In the genomic region with DNA sequence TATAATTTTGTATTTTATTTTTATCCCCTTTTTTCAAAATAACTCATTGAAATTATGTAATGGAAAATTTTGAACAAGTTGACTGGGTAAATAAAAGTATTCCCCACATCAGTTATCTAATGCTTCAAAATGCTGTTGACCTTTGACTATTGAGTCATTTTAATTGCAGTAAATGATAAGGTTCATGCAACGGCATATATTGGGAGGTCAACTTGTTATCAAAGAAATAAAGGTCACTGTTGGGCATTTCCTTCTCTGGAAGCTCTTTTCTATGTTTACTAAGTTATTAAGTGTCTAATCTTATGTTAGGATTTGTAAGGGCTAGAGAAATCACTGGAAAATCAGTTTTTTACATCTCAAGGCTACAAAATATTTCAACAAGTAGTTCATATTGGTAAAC, we compare ENCODE assay signal across 50 mouse cellular contexts. TPM values are rescaled to one million over a fixed set of nuclear protein-coding genes. Genes with fewer than 3 reads are reported as not detected.
"Had no signal": no experiment of that assay in that cellular context is flagged by ENCODE, and none has a peak within 500 bp of the region (broad histone marks: within the 10 kb centered on the region; RNA-seq: fewer than 3 reads in every experiment).

No protein-coding gene starts in this region.

- DNase-seq: heart, adult 2 months; heart, postnatal 10 days; heart, postnatal 14 days; heart, postnatal 36 days; heart, postnatal 4 days; kidney, adult 11 months; kidney, adult 18-20 months; kidney, adult 2 months; kidney, adult 8-10 months; kidney, adult 9 months; kidney, postnatal 10 days; kidney, postnatal 14 days; kidney, postnatal 25 days; kidney, postnatal 36 days; kidney, postnatal 4 days; layer of hippocampus, adult 9-11 months; layer of hippocampus, postnatal 36 days had no signal

- H3K4me1 ChIP-seq: heart, embryonic 10.5 days; heart, embryonic 12.5 days; heart, embryonic 13.5 days; heart, embryonic 15.5 days; hindbrain, embryonic 10.5 days; hindbrain, embryonic 12.5 days; hindbrain, embryonic 13.5 days; hindbrain, embryonic 15.5 days; kidney, embryonic 15.5 days had no signal

- H3K36me3 ChIP-seq: heart, embryonic 10.5 days; heart, embryonic 12.5 days; heart, embryonic 13.5 days; heart, embryonic 15.5 days; hindbrain, embryonic 10.5 days; hindbrain, embryonic 12.5 days; hindbrain, embryonic 13.5 days; hindbrain, embryonic 15.5 days; kidney, embryonic 15.5 days had no signal

- H3K9ac ChIP-seq: heart, embryonic 12.5 days; heart, embryonic 13.5 days; heart, embryonic 15.5 days; hindbrain, embryonic 12.5 days; hindbrain, embryonic 13.5 days; hindbrain, embryonic 14.5 days; hindbrain, embryonic 15.5 days; kidney, embryonic 15.5 days had no signal

- ATAC-seq: hindbrain, embryonic 16.5 days; hindbrain, postnatal 0 days; inflammation-experienced regulatory T-cells, adult 6 months had no signal

- H3K27me3 ChIP-seq: heart, embryonic 12.5 days; heart, embryonic 13.5 days; heart, embryonic 15.5 days; hindbrain, embryonic 12.5 days; hindbrain, embryonic 13.5 days; hindbrain, embryonic 15.5 days; kidney, embryonic 15.5 days had no signal

- H3K9me3 ChIP-seq: heart, embryonic 10.5 days; heart, embryonic 12.5 days; heart, embryonic 13.5 days; heart, embryonic 15.5 days; hindbrain, embryonic 10.5 days; hindbrain, embryonic 12.5 days; hindbrain, embryonic 13.5 days; hindbrain, embryonic 15.5 days; kidney, embryonic 15.5 days had no signal

- H3K27ac ChIP-seq: heart, adult 2 months; heart, embryonic 10.5 days; heart, embryonic 13.5 days; heart, embryonic 15.5 days; hindbrain, embryonic 10.5 days; hindbrain, embryonic 12.5 days; hindbrain, embryonic 13.5 days; hindbrain, embryonic 14.5 days; hindbrain, embryonic 15.5 days; hindbrain, postnatal 0 days; kidney, embryonic 15.5 days; kidney, postnatal 0 days; layer of hippocampus, adult 2 months had no signal

- H3K4me3 ChIP-seq: heart, adult 2 months; heart, embryonic 10.5 days; heart, embryonic 12.5 days; heart, embryonic 13.5 days; heart, embryonic 15.5 days; hindbrain, embryonic 10.5 days; hindbrain, embryonic 12.5 days; hindbrain, embryonic 13.5 days; hindbrain, embryonic 15.5 days; kidney, embryonic 15.5 days; layer of hippocampus, adult 2 months had no signal

- H3K4me2 ChIP-seq: heart, embryonic 11.5 days; heart, embryonic 12.5 days; heart, embryonic 13.5 days; heart, embryonic 15.5 days; hindbrain, embryonic 12.5 days; hindbrain, embryonic 13.5 days; hindbrain, embryonic 14.5 days; hindbrain, embryonic 15.5 days; kidney, embryonic 15.5 days had no signal

RNA-seq across cellular contexts. Expression of a gene that starts 31.0 kb away (rescaled TPM):
- total RNA-seq: heart, adult 2 months; heart, adult 8-10 months; heart, postnatal 10 days; heart, postnatal 14 days; heart, postnatal 25 days; heart, postnatal 36 days; heart, postnatal 4 days; hematopoietic stem cell, adult 5-6 weeks; hindbrain, postnatal 0 days; layer of hippocampus, adult 18-20 months; layer of hippocampus, adult 2 months; layer of hippocampus, adult 8-10 months; layer of hippocampus, postnatal 10 days; layer of hippocampus, postnatal 14 days; layer of hippocampus, postnatal 25 days; layer of hippocampus, postnatal 36 days; left cerebral cortex, adult 18-20 months had no signal
- polyA plus RNA-seq: heart, adult 2 months; heart, embryonic 10.5 days; heart, embryonic 11.5 days; heart, embryonic 12.5 days; heart, embryonic 13.5 days; heart, embryonic 14.5 days; heart, embryonic 15.5 days; heart, embryonic 16.5 days; heart, postnatal 0 days; hindbrain, embryonic 10.5 days; hindbrain, embryonic 11.5 days; hindbrain, embryonic 12.5 days; hindbrain, embryonic 13.5 days; hindbrain, embryonic 14.5 days; hindbrain, embryonic 15.5 days; hindbrain, embryonic 16.5 days; hindbrain, postnatal 0 days; intestine, embryonic 14.5 days; kidney, adult 2 months; kidney, embryonic 14.5 days; kidney, embryonic 15.5 days; kidney, embryonic 16.5 days; kidney, postnatal 0 days; large intestine, adult 2 months had no signal

RNA-seq across cellular contexts. Expression of a gene that starts 57.5 kb away (rescaled TPM):
- total RNA-seq: heart, adult 2 months; heart, adult 8-10 months; heart, postnatal 10 days; heart, postnatal 14 days; heart, postnatal 25 days; heart, postnatal 36 days; heart, postnatal 4 days; hematopoietic stem cell, adult 5-6 weeks; hindbrain, postnatal 0 days; layer of hippocampus, adult 18-20 months; layer of hippocampus, adult 2 months; layer of hippocampus, adult 8-10 months; layer of hippocampus, postnatal 10 days; layer of hippocampus, postnatal 14 days; layer of hippocampus, postnatal 25 days; layer of hippocampus, postnatal 36 days; left cerebral cortex, adult 18-20 months had no signal
- polyA plus RNA-seq: heart, adult 2 months; heart, embryonic 10.5 days; heart, embryonic 11.5 days; heart, embryonic 12.5 days; heart, embryonic 13.5 days; heart, embryonic 14.5 days; heart, embryonic 15.5 days; heart, postnatal 0 days; hindbrain, embryonic 10.5 days; hindbrain, embryonic 11.5 days; hindbrain, embryonic 12.5 days; hindbrain, embryonic 13.5 days; hindbrain, embryonic 15.5 days; hindbrain, embryonic 16.5 days; inflammation-experienced regulatory T-cells, adult 6 months; intestine, embryonic 14.5 days; kidney, adult 2 months; kidney, embryonic 14.5 days; kidney, embryonic 15.5 days; kidney, embryonic 16.5 days; kidney, postnatal 0 days had no signal
